Mouse (Mus musculus) ovary, adult 18-20 months (tissue): ENCODE measurements around the gene Nudt7.

Source experiments
- DNase-seq: peaks from one replicate; pipeline ENCODE4 v3.0.0; 2022; ENCODE audit warnings: low spot score, mixed read lengths

The Nudt7 gene

DNA sequence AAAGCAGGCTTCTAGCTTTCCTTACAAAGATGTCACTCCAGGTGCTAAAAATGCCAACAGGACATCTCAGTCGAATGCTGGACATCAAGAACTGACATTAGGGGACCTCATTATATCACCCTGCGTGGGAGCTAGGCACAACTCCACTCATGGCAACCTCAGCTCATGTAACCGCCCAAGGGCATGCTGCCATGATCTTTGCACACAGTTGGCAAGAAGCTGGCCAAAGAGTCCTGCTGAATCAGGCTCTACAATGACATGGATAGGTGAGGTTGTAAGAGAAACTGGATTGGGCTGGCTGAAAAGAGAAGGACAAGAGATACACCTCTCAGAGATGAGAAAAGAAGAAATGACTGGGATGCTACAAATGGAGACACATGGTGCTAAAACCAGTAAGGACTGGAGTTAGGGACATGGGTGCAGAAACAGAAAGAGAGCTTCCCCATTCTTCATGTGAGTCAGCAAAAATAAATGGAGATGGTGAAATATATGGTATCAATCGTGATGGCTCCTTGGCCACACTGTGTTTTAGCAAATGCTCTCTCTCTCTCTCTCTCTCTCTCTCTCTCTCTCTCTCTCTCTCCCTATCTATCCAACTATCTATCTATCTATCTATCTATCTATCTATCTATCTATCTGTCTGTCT lies 10.4 kb downstream of the Nudt7 start:
- DNase-seq = no peak

GRCm38 (mm10) chr8:114153311-114154045 lies 20.1 kb downstream of the Nudt7 start:
- DNase-seq = no peak

- DNase-seq = no peak
Measured at GRCm38 (mm10) chr8:114158586-114158985, 25.2 kb downstream of the Nudt7 start.

- no peak for DNase-seq
Measured at GRCm38 (mm10) chr8:114159666-114160065, 26.3 kb downstream of the Nudt7 start.

DNA sequence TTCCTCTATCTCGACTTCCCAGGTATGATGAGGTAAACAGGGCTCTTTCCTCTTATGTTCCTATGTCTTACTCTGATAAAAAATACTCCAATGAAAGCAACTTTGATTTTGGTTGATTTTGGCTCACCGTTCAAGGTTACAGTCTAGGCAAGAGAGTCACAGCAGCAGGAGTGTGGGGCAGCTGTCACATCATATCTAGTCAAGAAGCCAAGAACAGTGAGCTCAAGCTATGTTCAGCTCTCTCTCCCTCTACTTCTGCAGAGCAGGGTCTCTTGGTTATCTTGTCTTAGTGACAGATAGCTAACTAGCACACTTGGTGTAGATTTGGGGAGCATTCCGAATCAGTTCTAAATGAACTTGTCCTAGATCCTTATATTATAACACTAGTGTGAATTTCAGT lies 30.5 kb downstream of the Nudt7 start:
- DNase-seq = no peak

GRCm38 (mm10) chr8:114164444-114165096 lies 31.2 kb downstream of the Nudt7 start:
- no peak for DNase-seq

- DNase-seq = no peak
Measured at GRCm38 (mm10) chr8:114165741-114166140, 32.4 kb downstream of the Nudt7 start.

- DNase-seq = no peak
Measured at GRCm38 (mm10) chr8:114176721-114177120, 43.4 kb downstream of the Nudt7 start.

DNA sequence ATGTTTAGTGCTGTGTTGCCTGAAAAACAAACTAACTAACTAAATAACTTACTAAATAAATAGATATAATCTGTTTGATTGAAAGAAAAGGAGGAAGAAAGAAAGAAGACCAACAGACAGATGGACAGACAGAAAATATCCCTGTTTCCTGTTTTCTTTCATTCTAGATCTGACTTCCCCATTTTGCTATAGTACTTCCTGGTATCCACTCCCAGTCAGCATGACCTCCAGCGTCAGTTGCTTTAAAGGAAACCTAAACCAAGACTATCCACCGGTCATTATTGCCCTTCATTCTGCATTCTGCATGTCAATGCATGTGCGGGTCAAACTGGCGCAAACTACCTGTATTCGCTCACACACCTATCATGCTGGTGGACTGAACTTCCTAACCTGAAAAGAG lies 60.0 kb downstream of the Nudt7 start:
- DNase-seq = no peak

- DNase-seq = no peak
Measured at GRCm38 (mm10) chr8:114198990-114199389, 65.6 kb downstream of the Nudt7 start.
